Mouse (Mus musculus): ENCODE results near the gene Slc7a1. TPM values are rescaled to one million over a fixed set of nuclear protein-coding genes. Genes with fewer than 3 reads are reported as not detected.

Slc7a1 gene
- total and polyA plus RNA-seq, 3 experiments = 64.1 to 133 (median 80.9) TPM

GRCm38 (mm10) chr5:148406913-148407312 is 7.2 kb upstream of the Slc7a1 start:
- Histone ChIP-seq H3K4me1 (ENCODE audit: control insufficient read depth in 1 of 2, insufficient read depth in 2 of 2, low read length in 2 of 2) (no peaks in the 10 kb centered on the region), H3K9ac (ENCODE audit: control insufficient read depth, low read depth, low read length, poor library complexity, severe bottlenecking) (no peak overlapping the region), H3K36me3 (ENCODE audit: control insufficient read depth in 1 of 2, insufficient read depth in 2 of 2, low read length in 2 of 2) (no peaks in the 10 kb centered on the region), H3K4me3 (ENCODE audit: control insufficient read depth in 1 of 2, insufficient read depth in 1 of 2, low read depth in 2 of 2, low read length in 2 of 2) (no peak overlapping the region), H3K9me3 (replicated peaks; ENCODE audit: insufficient read depth, low read length) (no peaks in the 10 kb centered on the region), H3K79me2 (ENCODE audit: control insufficient read depth, insufficient read depth, low read length, poor library complexity) (no peaks in the 10 kb centered on the region), H3K27me3 (ENCODE audit: control insufficient read depth in 1 of 2, insufficient read depth in 2 of 2, low read length in 2 of 2) (no peaks in the 10 kb centered on the region), H3K27ac (ENCODE audit: control insufficient read depth, low read depth, low read length) (no peak overlapping the region)
- DNase-seq (ENCODE audit: low read depth, low spot score) = peak; percentile 53
- TF ChIP-seq EP300 (IDR thresholded peaks at IDR 0.05; ENCODE audit: low read depth in 1 of 2, low read length in 2 of 2) (no peak), SMC3 (IDR thresholded peaks at IDR 0.05; ENCODE audit: low read depth, low read length) (peak; percentile 23; the same call in 1 of the 2 replicates), CTCF (IDR thresholded peaks at IDR 0.05 in 2 of 3, conservative IDR thresholded peaks at IDR 0.05 in 1 of 3; ENCODE audit: control insufficient read depth in 1 of 3, insufficient read depth in 1 of 3, low read depth in 2 of 3, low read length in 3 of 3, poor library complexity in 1 of 3, severe bottlenecking in 1 of 3) (peak; percentile 32 to 57 (median 54); a peak in 5 of 6 replicates)

DNA sequence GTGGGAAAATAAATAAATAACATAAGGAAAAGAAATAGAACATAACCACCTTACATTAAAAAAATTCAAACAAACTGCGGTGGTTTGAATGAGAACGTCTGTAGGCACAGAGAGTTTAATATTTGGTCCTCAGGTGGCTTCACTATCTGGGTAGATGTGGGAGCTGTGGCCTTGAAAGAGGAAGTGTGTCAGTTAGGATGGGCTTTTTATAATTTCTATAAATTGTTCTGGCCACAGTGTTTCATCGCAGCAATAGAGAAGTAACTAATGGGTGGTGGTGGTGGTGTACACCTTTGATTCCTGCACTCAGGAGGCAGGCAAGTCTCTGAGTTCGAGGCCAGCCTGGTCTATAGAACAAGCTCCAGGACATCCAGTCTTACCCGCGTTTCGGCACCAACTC is 4.8 kb upstream of the Slc7a1 start:
- no peaks in the 10 kb centered on the region for H3K36me3 ChIP-seq (ENCODE audit: control insufficient read depth in 1 of 2, insufficient read depth in 2 of 2, low read length in 2 of 2)
- H3K27me3 ChIP-seq (ENCODE audit: control insufficient read depth in 1 of 2, insufficient read depth in 2 of 2, low read length in 2 of 2) = no peaks in the 10 kb centered on the region
- DNase-seq (ENCODE audit: low read depth, low spot score) = peak; percentile 72
- no peak overlapping the region for H3K27ac ChIP-seq (ENCODE audit: control insufficient read depth, low read depth, low read length)
- TF ChIP-seq ELF1 (IDR thresholded peaks at IDR 0.05; ENCODE audit: low read depth, low read length) = 0 out of 2 replicates have a peak, but pooled peaks have one; percentile 23
- TF ChIP-seq ZC3H11A (IDR thresholded peaks at IDR 0.05; ENCODE audit: low read depth, low read length) = no peak
- TF ChIP-seq GATA1 (IDR thresholded peaks at IDR 0.05; ENCODE audit: low read depth, low read length) = peak; percentile 34; the same call in 1 of the 2 replicates
- no peak for TF ChIP-seq MYC (IDR thresholded peaks at IDR 0.05; ENCODE audit: low read depth, low read length)
- no peak for TF ChIP-seq CHD1 (IDR thresholded peaks at IDR 0.05; ENCODE audit: low read depth, low read length)
- TF ChIP-seq ETS1 (IDR thresholded peaks at IDR 0.05; ENCODE audit: low read depth, low read length) = peak; percentile 19; the same call in 1 of the 2 replicates
- peak; percentile 97 for TF ChIP-seq TBP (IDR thresholded peaks at IDR 0.05; ENCODE audit: low read depth, low read length)
- peak; percentile 51 to 64; a peak in 2 of 4 replicates for TF ChIP-seq EP300 (IDR thresholded peaks at IDR 0.05; ENCODE audit: low read depth in 1 of 2, low read length in 2 of 2)
- TF ChIP-seq E2F4 (IDR thresholded peaks at IDR 0.05; ENCODE audit: borderline replicate concordance, low read depth, low read length) = no peak
- peak; percentile 94 for TF ChIP-seq UBTF (IDR thresholded peaks at IDR 0.05; ENCODE audit: borderline replicate concordance, insufficient read depth, low read depth, low read length)
- TF ChIP-seq TCF12 (IDR thresholded peaks at IDR 0.05; ENCODE audit: low read depth, low read length) = 0 out of 2 replicates have a peak, but pooled peaks have one; percentile 12
- peaks cover under 1% of the 10 kb centered on the region; the same call in 1 of the 2 replicates for H3K79me2 ChIP-seq (ENCODE audit: control insufficient read depth, insufficient read depth, low read length, poor library complexity)
- H3K9ac ChIP-seq (ENCODE audit: control insufficient read depth, low read depth, low read length, poor library complexity, severe bottlenecking) = no peak overlapping the region
- no peak overlapping the region for H3K4me3 ChIP-seq (ENCODE audit: control insufficient read depth in 1 of 2, insufficient read depth in 1 of 2, low read depth in 2 of 2, low read length in 2 of 2)
- no peaks in the 10 kb centered on the region for H3K9me3 ChIP-seq (replicated peaks; ENCODE audit: insufficient read depth, low read length)
- H3K4me1 ChIP-seq (ENCODE audit: control insufficient read depth in 1 of 2, insufficient read depth in 2 of 2, low read length in 2 of 2) = peaks cover 0 to 2% of the 10 kb centered on the region in 2 experiments; a peak in 1 of 4 replicates

GRCm38 (mm10) chr5:148402641-148403040 is 2.9 kb upstream of the Slc7a1 start:
- H3K9ac ChIP-seq (ENCODE audit: control insufficient read depth, low read depth, low read length, poor library complexity, severe bottlenecking) = no peak overlapping the region
- DNase-seq (ENCODE audit: low read depth, low spot score) = no peak
- no peaks in the 10 kb centered on the region for H3K9me3 ChIP-seq (replicated peaks; ENCODE audit: insufficient read depth, low read length)
- H3K27me3 ChIP-seq (ENCODE audit: control insufficient read depth in 1 of 2, insufficient read depth in 2 of 2, low read length in 2 of 2) = no peaks in the 10 kb centered on the region
- no peak overlapping the region for H3K27ac ChIP-seq (ENCODE audit: control insufficient read depth, low read depth, low read length)
- peaks cover 2 to 8% of the 10 kb centered on the region in 2 experiments; a peak in 3 of 4 replicates for H3K4me1 ChIP-seq (ENCODE audit: control insufficient read depth in 1 of 2, insufficient read depth in 2 of 2, low read length in 2 of 2)
- H3K79me2 ChIP-seq (ENCODE audit: control insufficient read depth, insufficient read depth, low read length, poor library complexity) = peaks cover 19% of the 10 kb centered on the region
- peaks cover 0 to 4% of the 10 kb centered on the region in 2 experiments; a peak in 2 of 4 replicates for H3K36me3 ChIP-seq (ENCODE audit: control insufficient read depth in 1 of 2, insufficient read depth in 2 of 2, low read length in 2 of 2)
- H3K4me3 ChIP-seq (ENCODE audit: control insufficient read depth in 1 of 2, insufficient read depth in 1 of 2, low read depth in 2 of 2, low read length in 2 of 2) = no peak overlapping the region
- TF ChIP-seq ELF1 (IDR thresholded peaks at IDR 0.05; ENCODE audit: low read depth, low read length) = no peak
- TF ChIP-seq MAFK (IDR thresholded peaks at IDR 0.05; ENCODE audit: borderline replicate concordance, low read depth, low read length) = no peak
- TF ChIP-seq BHLHE40 (IDR thresholded peaks at IDR 0.05; ENCODE audit: borderline replicate concordance, low read depth, low read length) = no peak
- TF ChIP-seq MAZ (IDR thresholded peaks at IDR 0.05; ENCODE audit: low read depth, low read length) = no peak
- no peak for TF ChIP-seq EP300 (IDR thresholded peaks at IDR 0.05; ENCODE audit: low read depth in 1 of 2, low read length in 2 of 2)
- no peak for TF ChIP-seq HCFC1 (IDR thresholded peaks at IDR 0.05; ENCODE audit: low read depth, low read length)
- no peak for TF ChIP-seq GATA1 (IDR thresholded peaks at IDR 0.05; ENCODE audit: low read depth, low read length)
- no peak for TF ChIP-seq MYC (IDR thresholded peaks at IDR 0.05; ENCODE audit: low read depth, low read length)
- TF ChIP-seq UBTF (IDR thresholded peaks at IDR 0.05; ENCODE audit: borderline replicate concordance, insufficient read depth, low read depth, low read length) = no peak
- no peak for TF ChIP-seq USF1 (IDR thresholded peaks at IDR 0.05; ENCODE audit: low read depth, low read length)
- no peak for TF ChIP-seq MYB (IDR thresholded peaks at IDR 0.05; ENCODE audit: low read depth, low read length)
- TF ChIP-seq ZKSCAN1 (IDR thresholded peaks at IDR 0.05; ENCODE audit: low read depth, low read length) = no peak
- TF ChIP-seq TCF12 (IDR thresholded peaks at IDR 0.05; ENCODE audit: low read depth, low read length) = no peak
- TF ChIP-seq CTCF (IDR thresholded peaks at IDR 0.05 in 2 of 3, conservative IDR thresholded peaks at IDR 0.05 in 1 of 3; ENCODE audit: control insufficient read depth in 1 of 3, insufficient read depth in 1 of 3, low read depth in 2 of 3, low read length in 3 of 3, poor library complexity in 1 of 3, severe bottlenecking in 1 of 3) = no peak
- no peak for TF ChIP-seq USF2 (IDR thresholded peaks at IDR 0.05; ENCODE audit: borderline replicate concordance in 1 of 2, insufficient read depth in 1 of 2, low read depth in 1 of 2, low read length in 2 of 2)
- TF ChIP-seq ZMIZ1 (IDR thresholded peaks at IDR 0.05; ENCODE audit: low read depth, low read length) = no peak

All from MEL (cell line).